Mouse (Mus musculus): ENCODE results near the gene Ccdc9.

The Ccdc9 gene

GRCm38 (mm10) chr7:16263015-16263787 lies 23.4 kb downstream of the Ccdc9 start:
- peak; percentile 44; the same call in 1 of the 2 replicates for TF ChIP-seq GATA4 (IDR thresholded peaks at IDR 0.05; ENCODE audit: insufficient replicate concordance, low read length)

DNA sequence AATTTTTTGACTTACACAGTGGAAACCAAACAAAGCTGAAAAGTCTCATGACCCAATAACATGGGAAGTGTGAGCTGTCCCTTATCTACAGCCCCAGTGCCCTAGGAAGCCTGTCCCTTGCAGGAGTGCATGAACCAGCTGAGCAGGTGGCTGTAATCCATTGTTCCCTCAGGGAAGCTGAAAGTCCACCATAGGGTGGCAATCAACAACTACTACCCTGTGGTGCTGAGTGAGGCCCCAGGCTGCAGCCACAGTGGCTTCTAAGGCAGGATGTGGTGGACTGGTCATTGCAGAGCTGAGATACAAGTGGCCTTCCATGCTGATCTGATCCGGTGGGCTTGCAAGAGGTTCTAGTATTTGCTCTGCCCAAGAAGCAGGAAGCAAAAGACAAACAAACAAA lies 25.5 kb downstream of the Ccdc9 start:
- peak; percentile 18; the same call in 1 of the 2 replicates for TF ChIP-seq GATA4 (IDR thresholded peaks at IDR 0.05; ENCODE audit: insufficient replicate concordance, low read length)

GRCm38 (mm10) chr7:16259110-16259590 lies 27.4 kb downstream of the Ccdc9 start, which contains the start of gene C5ar1:
C5ar1 (minus strand) TSS chr7:16259540.
- TF ChIP-seq GATA4 (IDR thresholded peaks at IDR 0.05; ENCODE audit: insufficient replicate concordance, low read length) = no peak

DNA sequence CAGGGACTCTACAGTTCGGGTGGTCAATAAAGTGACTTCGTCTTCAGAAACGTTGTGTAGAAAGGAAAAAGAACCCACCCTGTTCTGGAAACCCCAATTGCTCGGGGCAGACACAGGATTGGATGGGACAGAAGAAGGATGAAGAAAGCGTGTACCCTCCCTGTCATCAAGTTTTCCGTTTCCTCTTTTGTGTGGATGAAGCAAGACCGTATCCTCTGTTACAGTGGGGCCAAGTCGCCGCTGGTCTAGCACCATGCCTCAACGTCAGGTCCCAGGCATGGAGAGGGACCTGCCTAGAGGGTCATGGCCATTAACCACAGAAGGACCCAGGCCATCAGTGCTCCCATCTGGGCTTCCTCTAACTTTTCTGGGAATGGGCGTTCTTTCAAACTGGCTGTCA lies 28.8 kb downstream of the Ccdc9 start:
- no peak for TF ChIP-seq GATA4 (IDR thresholded peaks at IDR 0.05; ENCODE audit: insufficient replicate concordance, low read length)

- no peak for TF ChIP-seq GATA4 (IDR thresholded peaks at IDR 0.05; ENCODE audit: insufficient replicate concordance, low read length)
Observed at GRCm38 (mm10) chr7:16254195-16254594, 32.4 kb downstream of the Ccdc9 start.

DNA sequence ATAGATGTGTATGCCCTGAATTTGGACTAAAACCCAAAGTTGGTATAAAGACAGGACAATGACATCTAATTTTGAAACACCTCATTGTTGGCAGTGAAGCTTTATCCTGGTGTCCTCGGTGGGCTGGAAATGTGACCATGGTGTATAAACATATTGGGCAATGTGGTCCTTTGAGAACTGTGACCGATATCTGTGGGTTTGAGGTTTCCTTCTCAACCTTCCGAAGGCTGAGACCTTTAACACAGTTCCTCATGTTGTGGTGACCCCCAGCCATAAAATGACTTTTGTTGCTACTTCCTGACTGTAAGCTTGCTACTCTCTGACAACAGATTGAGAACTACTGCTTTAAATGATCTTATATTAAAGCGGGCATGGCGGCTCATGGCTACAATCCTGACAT lies 35.9 kb downstream of the Ccdc9 start:
- TF ChIP-seq GATA4 (IDR thresholded peaks at IDR 0.05; ENCODE audit: insufficient replicate concordance, low read length) = no peak

GRCm38 (mm10) chr7:16245958-16246357 lies 40.6 kb downstream of the Ccdc9 start:
- TF ChIP-seq GATA4 (IDR thresholded peaks at IDR 0.05; ENCODE audit: insufficient replicate concordance, low read length) = no peak

DNA sequence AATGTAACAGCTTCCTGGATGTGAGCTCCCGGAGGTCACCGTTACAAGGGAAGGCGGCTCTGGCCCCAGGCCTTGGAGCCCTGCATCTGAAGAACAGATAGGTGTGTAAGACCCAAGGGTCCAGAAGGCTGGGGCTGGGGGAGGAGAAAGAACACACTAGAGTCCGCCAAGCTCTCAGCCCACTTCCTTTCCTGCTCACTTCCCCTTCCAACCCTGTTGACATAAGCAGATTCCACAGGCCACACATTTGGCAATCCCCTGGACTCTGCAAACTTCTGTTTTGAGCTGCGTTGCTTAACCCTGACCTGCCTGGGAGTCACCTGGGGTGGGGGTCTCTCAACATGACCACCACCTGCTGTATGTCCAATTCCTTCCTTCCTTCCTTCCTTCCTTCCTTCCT lies 42.5 kb downstream of the Ccdc9 start, which contains the start of gene C5ar2:
C5ar2 (minus strand) TSS at position 88 of the 400 bp plus-strand sequence.
- TF ChIP-seq GATA4 (IDR thresholded peaks at IDR 0.05; ENCODE audit: insufficient replicate concordance, low read length) = no peak

- TF ChIP-seq GATA4 (IDR thresholded peaks at IDR 0.05; ENCODE audit: insufficient replicate concordance, low read length) = no peak
Observed at GRCm38 (mm10) chr7:16242198-16242597, 44.4 kb downstream of the Ccdc9 start.

DNA sequence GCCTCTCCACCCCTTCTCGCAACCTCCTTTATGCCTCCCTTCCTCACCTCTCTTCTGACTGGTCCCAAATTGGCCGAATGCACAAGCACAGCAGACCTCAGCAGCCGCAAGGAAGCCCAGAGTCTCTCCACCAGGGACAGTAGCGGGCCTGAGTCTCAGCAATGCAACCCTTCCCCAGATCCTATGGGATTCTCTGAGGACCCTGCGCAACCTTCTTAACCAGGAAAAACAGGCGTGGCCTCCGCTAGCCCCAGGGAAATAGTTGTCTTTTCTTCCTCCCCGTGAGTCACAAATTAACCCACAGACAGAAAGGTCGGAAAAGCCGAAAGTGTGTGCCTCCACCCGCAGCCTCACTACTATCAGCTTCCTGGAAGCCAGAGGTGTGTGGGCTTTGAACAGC lies 44.8 kb downstream of the Ccdc9 start:
- no peak for TF ChIP-seq GATA4 (IDR thresholded peaks at IDR 0.05; ENCODE audit: insufficient replicate concordance, low read length)

DNA sequence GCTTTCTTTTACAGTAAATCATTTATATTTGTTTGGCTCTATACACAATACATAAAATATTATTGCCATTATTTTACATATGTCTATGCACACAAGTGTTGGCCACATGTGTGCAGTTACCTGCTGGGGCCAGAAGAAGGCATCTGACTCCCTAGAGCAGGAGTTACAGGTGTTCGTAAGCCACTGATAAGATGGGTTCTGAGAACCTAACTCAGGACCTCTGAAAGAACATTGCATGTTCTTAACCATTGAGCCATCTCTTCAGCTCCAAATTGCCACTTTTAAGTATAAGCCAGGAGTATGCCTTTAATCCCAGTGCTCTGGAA lies 45.7 kb downstream of the Ccdc9 start:
- TF ChIP-seq GATA4 (IDR thresholded peaks at IDR 0.05; ENCODE audit: insufficient replicate concordance, low read length) = no peak

GRCm38 (mm10) chr7:16240281-16240977 lies 46.2 kb downstream of the Ccdc9 start:
- peak; percentile 98 for TF ChIP-seq GATA4 (IDR thresholded peaks at IDR 0.05; ENCODE audit: insufficient replicate concordance, low read length)

GRCm38 (mm10) chr7:16239554-16239997 lies 47.0 kb downstream of the Ccdc9 start:
- no peak for TF ChIP-seq GATA4 (IDR thresholded peaks at IDR 0.05; ENCODE audit: insufficient replicate concordance, low read length)

DNA sequence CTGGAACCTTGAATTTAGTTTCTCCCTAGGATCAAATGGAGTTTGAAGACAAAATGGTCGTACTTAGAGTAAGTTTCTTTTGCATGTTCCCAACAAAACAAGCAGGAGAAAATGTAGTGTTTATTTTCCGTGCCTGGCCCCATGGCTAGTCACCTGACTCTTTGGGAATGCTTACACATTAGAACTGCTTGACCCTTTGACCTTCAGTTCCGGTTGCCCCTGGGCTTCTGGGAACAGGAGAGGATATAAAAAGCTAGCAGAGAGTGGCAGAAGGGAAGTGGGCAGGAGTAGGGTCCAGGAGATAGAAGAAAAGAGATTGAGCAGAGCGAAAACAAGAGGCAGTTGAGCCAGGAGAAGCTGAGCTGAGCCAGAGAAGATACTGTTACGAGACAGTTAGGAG lies 56.7 kb downstream of the Ccdc9 start:
- TF ChIP-seq GATA4 (IDR thresholded peaks at IDR 0.05; ENCODE audit: insufficient replicate concordance, low read length) = peak; percentile 52; the same call in 1 of the 2 replicates

All from liver, adult (tissue).